ENCODE assay signal across 24 mouse cellular contexts in genomic region chr13:107035511-107036113, GRCm38 (mm10). TPM values are rescaled to one million over a fixed set of nuclear protein-coding genes. Genes with fewer than 3 reads are reported as not detected.
DNase-seq lines count a peak whose midpoint lies in the region; ATAC-seq and TF ChIP-seq lines count a peak whose summit lies in the region.
"Had no signal": no experiment of that assay in that cellular context is flagged by ENCODE, and none has a peak within 500 bp of the region (broad histone marks: within the 10 kb centered on the region; RNA-seq: fewer than 3 reads in every experiment).

No protein-coding gene starts in this region.

- H3K27me3 ChIP-seq in CH12.LX (replicated peaks) = no peaks in the 10 kb centered on the region
- no peaks in the 10 kb centered on the region for H3K27me3 ChIP-seq in megakaryocyte, embryonic 14.5 days (replicated peaks)
- H3K27me3 ChIP-seq in kidney, embryonic 14.5 days (ENCODE audit: control insufficient read depth, insufficient read depth, low read length) = no peaks in the 10 kb centered on the region
- H3K27me3 ChIP-seq: embryonic facial prominence, embryonic 13.5 days; neural tube, embryonic 15.5 days had no signal

- H3K9me3 ChIP-seq in CH12.LX (replicated peaks; ENCODE audit: low read length) = no peaks in the 10 kb centered on the region
- no peaks in the 10 kb centered on the region for H3K9me3 ChIP-seq in megakaryocyte, embryonic 14.5 days
- no peaks in the 10 kb centered on the region for H3K9me3 ChIP-seq in kidney, embryonic 14.5 days (ENCODE audit: control insufficient read depth, low read length)
- H3K9me3 ChIP-seq: embryonic facial prominence, embryonic 13.5 days; neural tube, embryonic 15.5 days had no signal

- H3K4me2 ChIP-seq in CH12.LX (ENCODE audit: insufficient read depth, low read depth, poor library complexity, severe bottlenecking) = peak overlapping the region; percentile 67
- H3K4me2 ChIP-seq in kidney, embryonic 14.5 days (replicated peaks; ENCODE audit: low read depth, low read length) = no peak overlapping the region
- H3K4me2 ChIP-seq: embryonic facial prominence, embryonic 13.5 days; lung, embryonic 14.5 days; midbrain, embryonic 11.5 days; neural tube, embryonic 15.5 days had no signal

- H3K36me3 ChIP-seq in CH12.LX (replicated peaks in 1 of 2; ENCODE audit: control insufficient read depth in 1 of 2, insufficient read depth in 1 of 2, low read length in 1 of 2) = peaks cover 0 to 24% of the 10 kb centered on the region in 2 experiments
- H3K36me3 ChIP-seq in megakaryocyte, embryonic 14.5 days (replicated peaks; ENCODE audit: low read length) = peaks cover 27% of the 10 kb centered on the region
- no peaks in the 10 kb centered on the region for H3K36me3 ChIP-seq in kidney, embryonic 14.5 days (ENCODE audit: control insufficient read depth, insufficient read depth, low read length)
- H3K36me3 ChIP-seq: embryonic facial prominence, embryonic 13.5 days had no signal

- dilution Hi-C loops in CH12.LX (cut with MboI; ENCODE audit: extremely low pct_ligation_motif_present, extremely low pct_unique_long_range_greater_than_20kb, low sequenced_read_pairs) = no loop called here

- H3K9ac ChIP-seq in CH12.LX (ENCODE audit: insufficient read depth, low read depth) = peak overlapping the region; percentile 100
- H3K9ac ChIP-seq in kidney, embryonic 14.5 days (ENCODE audit: low read depth, low read length) = no peak overlapping the region
- H3K9ac ChIP-seq: embryonic facial prominence, embryonic 13.5 days; liver, embryonic 14.5 days; lung, embryonic 14.5 days; neural tube, embryonic 15.5 days had no signal

- peak overlapping the region in 1 of 3 experiments; percentile 56 for H3K4me3 ChIP-seq in CH12.LX (replicated peaks in 1 of 3; ENCODE audit: low read depth in 2 of 3, low read length in 2 of 3, poor library complexity in 1 of 3)
- H3K4me3 ChIP-seq in megakaryocyte, embryonic 14.5 days (replicated peaks) = peak overlapping the region; percentile 80
- no peak overlapping the region for H3K4me3 ChIP-seq in kidney, embryonic 14.5 days (ENCODE audit: low read length)
- H3K4me3 ChIP-seq: embryonic facial prominence, embryonic 13.5 days; neural tube, embryonic 15.5 days had no signal

- TF ChIP-seq CTCF in CH12.LX (conservative IDR thresholded peaks at IDR 0.05 in 1 of 2, IDR thresholded peaks at IDR 0.05 in 1 of 2; ENCODE audit: low read depth in 2 of 2, low read length in 2 of 2) = no peak

- H3K79me2 ChIP-seq in CH12.LX (replicated peaks; ENCODE audit: control insufficient read depth, extremely low read depth, insufficient read depth, poor library complexity, severe bottlenecking) = peaks cover 4% of the 10 kb centered on the region

- 73% methylated on average over 3 of the region's 3 CpGs for WGBS in kidney, embryonic 14.5 days

- in situ Hi-C loops in CH12.LX (cut with MboI; ENCODE audit: low pct_ligation_motif_present, low pct_unique_long_range_greater_than_20kb, low sequenced_read_pairs) = no loop called here

- TF ChIP-seq RAD21 in CH12.LX (IDR thresholded peaks at IDR 0.05; ENCODE audit: low read depth, low read length) = no peak

- peak; percentile 85 for ATAC-seq in common myeloid progenitor, adult 5-6 weeks (replicated peaks; ENCODE audit: low read depth, poor library complexity, severe bottlenecking)
- no peak for ATAC-seq in kidney, embryonic 14.5 days (ENCODE audit: low FRiP score, low TSS enrichment)
- ATAC-seq: forebrain, embryonic 14.5 days had no signal

- TF ChIP-seq EP300 in CH12.LX (IDR thresholded peaks at IDR 0.05; ENCODE audit: low read length) = no peak

- peak; percentile 51 for DNase-seq in 416B (ENCODE audit: low read depth)
- no peak for DNase-seq in CH12.LX (ENCODE audit: extremely low read depth)
- DNase-seq in layer of hippocampus, postnatal 14 days (ENCODE audit: low spot score in 2 of 2) = no peak
- DNase-seq in frontal cortex, postnatal 10 days (ENCODE audit: low spot score in 2 of 2) = no peak
- DNase-seq: adrenal gland, postnatal 14 days; cerebellum, adult 2 months; cerebellum, postnatal 25 days; embryo, embryonic 11 days; gastrocnemius, postnatal 14 days; heart, postnatal 14 days; kidney, adult 2 months; kidney, postnatal 10 days; layer of hippocampus, postnatal 36 days; lung, embryonic 14.5 days; lung, postnatal 36 days; right cerebral cortex, adult 18-20 months had no signal

- peaks cover 0 to 35% of the 10 kb centered on the region in 2 experiments; a peak in 2 of 4 replicates for H3K4me1 ChIP-seq in CH12.LX (ENCODE audit: control insufficient read depth in 1 of 2, insufficient read depth in 2 of 2)
- H3K4me1 ChIP-seq in megakaryocyte, embryonic 14.5 days = peaks cover 89% of the 10 kb centered on the region
- no peaks in the 10 kb centered on the region for H3K4me1 ChIP-seq in kidney, embryonic 14.5 days (ENCODE audit: control insufficient read depth, insufficient read depth, low read length)
- H3K4me1 ChIP-seq: embryonic facial prominence, embryonic 13.5 days; neural tube, embryonic 15.5 days had no signal

- TF ChIP-seq POLR2A in CH12.LX (IDR thresholded peaks at IDR 0.05; ENCODE audit: low read depth, low read length) = no peak; the same call in 1 of the 2 replicates

- H3K27ac ChIP-seq in CH12.LX (ENCODE audit: insufficient read depth, low read depth) = no peak overlapping the region
- no peak overlapping the region for H3K27ac ChIP-seq in kidney, embryonic 14.5 days (ENCODE audit: low read depth, low read length)
- H3K27ac ChIP-seq: embryonic facial prominence, embryonic 13.5 days; liver, embryonic 14.5 days; neural tube, embryonic 15.5 days had no signal

TF ChIP-seq in CH12.LX, 34 proteins besides CTCF, POLR2A, EP300 and RAD21:
- TF ChIP-seq MXI1 (IDR thresholded peaks at IDR 0.05; ENCODE audit: low read depth, low read length) (no peak), UBTF (IDR thresholded peaks at IDR 0.05; ENCODE audit: low read depth, low read length) (no peak), SMC3 (IDR thresholded peaks at IDR 0.05; ENCODE audit: low read depth, low read length) (no peak), JUND (conservative IDR thresholded peaks at IDR 0.05; ENCODE audit: low read depth, low read length) (no peak), USF1 (IDR thresholded peaks at IDR 0.05; ENCODE audit: low read depth, low read length) (no peak), CHD2 (IDR thresholded peaks at IDR 0.05; ENCODE audit: low read length) (no peak), GABPA (IDR thresholded peaks at IDR 0.05; ENCODE audit: insufficient replicate concordance, low read depth, low read length) (no peak), ZKSCAN1 (IDR thresholded peaks at IDR 0.05; ENCODE audit: borderline replicate concordance, low read depth, low read length) (no peak), MAX (IDR thresholded peaks at IDR 0.05; ENCODE audit: low read length) (no peak), NELFE (IDR thresholded peaks at IDR 0.05; ENCODE audit: low read depth, low read length) (no peak), ETS1 (conservative IDR thresholded peaks at IDR 0.05; ENCODE audit: low read depth, low read length) (no peak), PAX5 (IDR thresholded peaks at IDR 0.05; ENCODE audit: low read length) (no peak), ZMIZ1 (IDR thresholded peaks at IDR 0.05; ENCODE audit: low read depth, low read length) (no peak)

RNA-seq across cellular contexts. Expression of gene Kif2a, which starts 13.7 kb away (rescaled TPM):
- total RNA-seq in CH12.LX (2012; rRNA removed) (16.3 and 19.7 TPM in 2 replicates), CH12.LX (2014; rRNA removed) (17.3 and 21.1 TPM in 2 replicates)
- polyA plus RNA-seq in CH12.LX (2012; ENCODE audit: insufficient read length, low read depth) = 85.5 and 99.3 TPM in 2 replicates
- 37.3 and 45.9 TPM in 2 replicates for total RNA-seq in common myeloid progenitor, adult 5-6 weeks (2017)
- polyA plus RNA-seq in megakaryocyte, embryonic 14.5 days (2012; ENCODE audit: insufficient read depth, low replicate concordance) = 27.9 TPM in 1 of 2 replicates, not detected in the other
- total RNA-seq in layer of hippocampus, postnatal 14 days (2021) = 100 to 1,000 TPM; 139 to 145 TPM
- 20.3 and 21.7 TPM in 2 replicates for polyA plus RNA-seq in kidney, embryonic 14.5 days (2014; fragmentation: Nextera tagmentation; extraction: Ambion mirVana)
